ENCODE assay signal across 15 mouse cellular contexts in the genomic region with DNA sequence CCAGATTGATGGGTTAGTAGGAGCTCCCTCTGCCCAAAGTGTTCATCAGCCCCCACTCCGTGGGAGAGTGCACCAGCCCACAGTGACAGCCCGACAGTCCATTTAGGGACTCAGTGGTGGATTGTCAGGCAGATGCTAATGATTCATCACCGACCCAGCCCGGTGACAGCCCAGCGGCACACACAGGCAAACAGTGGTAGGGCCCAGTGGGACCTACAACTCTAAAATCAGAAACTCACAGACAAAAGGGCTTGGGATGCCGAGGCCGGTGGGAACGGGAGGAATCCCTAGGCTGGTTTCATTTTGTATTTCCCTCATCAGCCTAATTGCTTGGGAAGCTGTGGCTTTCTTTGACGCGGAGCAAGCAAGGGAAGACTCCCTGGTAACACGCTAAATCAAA.
DNase-seq lines count a peak whose midpoint lies in the region; ATAC-seq and TF ChIP-seq lines count a peak whose summit lies in the region.
"Had no signal": no experiment of that assay in that cellular context is flagged by ENCODE, and none has a peak within 500 bp of the region (broad histone marks: within the 10 kb centered on the region; RNA-seq: fewer than 3 reads in every experiment).

No protein-coding gene starts in this region.

- H3K9ac ChIP-seq in heart, embryonic 16.5 days (ENCODE audit: low read length) = no peak overlapping the region
- peak overlapping the region; percentile 2; the same call in 1 of the 2 replicates for H3K9ac ChIP-seq in forebrain, embryonic 11.5 days (ENCODE audit: low read length)
- peak overlapping the region; percentile 15; the same call in 1 of the 2 replicates for H3K9ac ChIP-seq in hindbrain, embryonic 13.5 days
- H3K9ac ChIP-seq in midbrain, postnatal 0 days (replicated peaks; ENCODE audit: low read length, poor library complexity, severe bottlenecking) = no peak overlapping the region
- H3K9ac ChIP-seq in lung, postnatal 0 days (replicated peaks; ENCODE audit: low read depth) = no peak overlapping the region
- H3K9ac ChIP-seq: embryonic facial prominence, embryonic 12.5 days; limb, embryonic 12.5 days; liver, postnatal 0 days had no signal

- TF ChIP-seq CTCF in midbrain, postnatal 0 days (IDR thresholded peaks at IDR 0.05) = no peak
- no peak for TF ChIP-seq CTCF in lung, postnatal 0 days (IDR thresholded peaks at IDR 0.05)

- WGBS in heart, embryonic 16.5 days = 68% methylated on average over 11 of the region's 11 CpGs
- WGBS in forebrain, embryonic 11.5 days = 48% methylated on average over 11 of the region's 11 CpGs
- WGBS in hindbrain, embryonic 13.5 days = 16% methylated on average over 11 of the region's 11 CpGs
- WGBS in midbrain, postnatal 0 days = 29% methylated on average over 11 of the region's 11 CpGs
- WGBS in lung, postnatal 0 days = 64% methylated on average over 11 of the region's 11 CpGs

- intact Hi-C loops in heart, postnatal 14 days (cut with DNase I) = no loop called here

- ATAC-seq in heart, embryonic 16.5 days (replicated peaks; ENCODE audit: extremely low read depth, insufficient read depth, low FRiP score) = 0 out of 2 replicates have a peak, but pooled peaks have one; percentile 13
- ATAC-seq in forebrain, embryonic 11.5 days (replicated peaks; ENCODE audit: low FRiP score) = 0 out of 2 replicates have a peak, but pooled peaks have one; percentile 40
- ATAC-seq in hindbrain, embryonic 13.5 days (ENCODE audit: low FRiP score) = no peak
- no peak for ATAC-seq in midbrain, postnatal 0 days (ENCODE audit: low FRiP score)
- no peak for ATAC-seq in lung, postnatal 0 days
- ATAC-seq: liver, postnatal 0 days had no signal

- H3K4me2 ChIP-seq in heart, embryonic 16.5 days (ENCODE audit: low read depth, low read length) = no peak overlapping the region
- H3K4me2 ChIP-seq in forebrain, embryonic 11.5 days (ENCODE audit: low read depth, low read length, severe bottlenecking) = 0 out of 2 replicates have a peak overlapping the region, but pooled peaks have one; percentile 5
- peak overlapping the region; percentile 38 for H3K4me2 ChIP-seq in hindbrain, embryonic 13.5 days
- H3K4me2 ChIP-seq in midbrain, postnatal 0 days (ENCODE audit: low read depth, low read length, poor library complexity, severe bottlenecking) = peak overlapping the region; percentile 10; the same call in 1 of the 2 replicates
- no peak overlapping the region for H3K4me2 ChIP-seq in lung, postnatal 0 days (replicated peaks; ENCODE audit: low read depth, low read length)
- H3K4me2 ChIP-seq: embryonic facial prominence, embryonic 12.5 days; limb, embryonic 12.5 days had no signal

- H3K9me3 ChIP-seq in heart, embryonic 16.5 days (replicated peaks; ENCODE audit: control insufficient read depth, low read length) = no peaks in the 10 kb centered on the region
- H3K9me3 ChIP-seq in forebrain, embryonic 11.5 days (ENCODE audit: control insufficient read depth, low read length) = no peaks in the 10 kb centered on the region
- H3K9me3 ChIP-seq in hindbrain, embryonic 13.5 days = no peaks in the 10 kb centered on the region
- no peaks in the 10 kb centered on the region for H3K9me3 ChIP-seq in midbrain, postnatal 0 days (ENCODE audit: low read length)
- no peaks in the 10 kb centered on the region for H3K9me3 ChIP-seq in lung, postnatal 0 days (ENCODE audit: low read length)
- H3K9me3 ChIP-seq: embryonic facial prominence, embryonic 12.5 days; limb, embryonic 12.5 days had no signal

- H3K36me3 ChIP-seq in heart, embryonic 16.5 days (ENCODE audit: control insufficient read depth, insufficient read depth) = no peaks in the 10 kb centered on the region
- no peaks in the 10 kb centered on the region for H3K36me3 ChIP-seq in forebrain, embryonic 11.5 days (ENCODE audit: control insufficient read depth, insufficient read depth, low read length)
- H3K36me3 ChIP-seq in hindbrain, embryonic 13.5 days = no peaks in the 10 kb centered on the region
- H3K36me3 ChIP-seq in midbrain, postnatal 0 days (ENCODE audit: insufficient read depth, low read length) = no peaks in the 10 kb centered on the region
- H3K36me3 ChIP-seq in lung, postnatal 0 days (ENCODE audit: insufficient read depth, low read length) = no peaks in the 10 kb centered on the region
- H3K36me3 ChIP-seq: embryonic facial prominence, embryonic 12.5 days; limb, embryonic 12.5 days had no signal

- peaks cover 5% of the 10 kb centered on the region; the same call in 1 of the 2 replicates for H3K4me1 ChIP-seq in heart, embryonic 16.5 days (ENCODE audit: control insufficient read depth, insufficient read depth, low read length)
- peaks cover 34% of the 10 kb centered on the region for H3K4me1 ChIP-seq in forebrain, embryonic 11.5 days (replicated peaks; ENCODE audit: control insufficient read depth, insufficient read depth, low read length)
- peaks cover 58% of the 10 kb centered on the region for H3K4me1 ChIP-seq in hindbrain, embryonic 13.5 days (replicated peaks)
- peaks cover 5% of the 10 kb centered on the region; the same call in 1 of the 2 replicates for H3K4me1 ChIP-seq in midbrain, postnatal 0 days (ENCODE audit: insufficient read depth, low read length)
- no peaks in the 10 kb centered on the region for H3K4me1 ChIP-seq in lung, postnatal 0 days (ENCODE audit: insufficient read depth, low read depth, low read length)

- no peak overlapping the region for H3K4me3 ChIP-seq in heart, embryonic 16.5 days (ENCODE audit: low read length)
- no peak overlapping the region for H3K4me3 ChIP-seq in forebrain, embryonic 11.5 days (ENCODE audit: low read depth, low read length)
- H3K4me3 ChIP-seq in hindbrain, embryonic 13.5 days = no peak overlapping the region
- no peak overlapping the region for H3K4me3 ChIP-seq in midbrain, postnatal 0 days (ENCODE audit: low read depth, low read length)
- no peak overlapping the region for H3K4me3 ChIP-seq in lung, postnatal 0 days (ENCODE audit: low read depth, low read length)
- H3K4me3 ChIP-seq: embryonic facial prominence, embryonic 12.5 days; limb, embryonic 12.5 days had no signal

- TF ChIP-seq EP300 in lung, postnatal 0 days (IDR thresholded peaks at IDR 0.05) = no peak

- no peaks in the 10 kb centered on the region for H3K27me3 ChIP-seq in heart, embryonic 16.5 days (ENCODE audit: control insufficient read depth, insufficient read depth, low read length)
- no peaks in the 10 kb centered on the region; the same call in 1 of the 2 replicates for H3K27me3 ChIP-seq in forebrain, embryonic 11.5 days (ENCODE audit: control insufficient read depth, insufficient read depth, low read length)
- peaks cover 68% of the 10 kb centered on the region for H3K27me3 ChIP-seq in hindbrain, embryonic 13.5 days
- 0 out of 2 replicates have a peak, but pooled peaks cover 3% of the 10 kb centered on the region for H3K27me3 ChIP-seq in midbrain, postnatal 0 days (ENCODE audit: insufficient read depth, low read length)
- H3K27me3 ChIP-seq in lung, postnatal 0 days (replicated peaks; ENCODE audit: insufficient read depth, low read length) = no peaks in the 10 kb centered on the region
- H3K27me3 ChIP-seq: CH12.LX; embryonic facial prominence, embryonic 12.5 days; limb, embryonic 12.5 days had no signal

- DNase-seq in heart, postnatal 14 days = no peak
- no peak for DNase-seq in forebrain, embryonic 11.5 days (ENCODE audit: low spot score)
- DNase-seq in midbrain, postnatal 0 days (ENCODE audit: low spot score) = peak; percentile 20
- DNase-seq in lung, postnatal 0 days (ENCODE audit: low spot score) = no peak
- no peak for DNase-seq in lung, adult 18-20 months
- no peak for DNase-seq in cerebellum, adult 11-12 months
- DNase-seq: cerebellum, adult 9-10 months; gastrocnemius, postnatal 25 days; liver, postnatal 0 days had no signal

- no peak overlapping the region for H3K27ac ChIP-seq in heart, embryonic 16.5 days (ENCODE audit: low read length)
- no peak overlapping the region; the same call in 1 of the 2 replicates for H3K27ac ChIP-seq in forebrain, embryonic 11.5 days (ENCODE audit: low read depth, low read length)
- H3K27ac ChIP-seq in hindbrain, embryonic 13.5 days = peak overlapping the region; percentile 2; the same call in 1 of the 2 replicates
- no peak overlapping the region for H3K27ac ChIP-seq in midbrain, postnatal 0 days (ENCODE audit: low read depth, low read length)
- H3K27ac ChIP-seq in lung, postnatal 0 days (ENCODE audit: low read length) = no peak overlapping the region
- H3K27ac ChIP-seq: embryonic facial prominence, embryonic 12.5 days; kidney, postnatal 0 days; limb, embryonic 12.5 days had no signal

Comparison
In these comparisons a context has a peak if more than half of its experiments do, and no peak if none do; other contexts are left out.
1. ATAC-seq: peak in heart, embryonic 16.5 days (single experiment) and forebrain, embryonic 11.5 days (single experiment); none in hindbrain, embryonic 13.5 days (single experiment), midbrain, postnatal 0 days (single experiment) and lung, postnatal 0 days (single experiment).
2. H3K4me2 ChIP-seq: peak in forebrain, embryonic 11.5 days (single experiment), hindbrain, embryonic 13.5 days (single experiment) and midbrain, postnatal 0 days (single experiment); none in heart, embryonic 16.5 days (single experiment) and lung, postnatal 0 days (single experiment).
3. H3K9ac ChIP-seq: peak in forebrain, embryonic 11.5 days (single experiment) and hindbrain, embryonic 13.5 days (single experiment); none in heart, embryonic 16.5 days (single experiment), midbrain, postnatal 0 days (single experiment) and lung, postnatal 0 days (single experiment).